Mouse (Mus musculus): ENCODE data around the gene Inip. TPM values are rescaled to one million over a fixed set of nuclear protein-coding genes. Genes with fewer than 3 reads are reported as not detected.

Gene Inip
- total RNA-seq (2021) = 10 to 100 TPM; 24.1 to 26.4 TPM

DNA sequence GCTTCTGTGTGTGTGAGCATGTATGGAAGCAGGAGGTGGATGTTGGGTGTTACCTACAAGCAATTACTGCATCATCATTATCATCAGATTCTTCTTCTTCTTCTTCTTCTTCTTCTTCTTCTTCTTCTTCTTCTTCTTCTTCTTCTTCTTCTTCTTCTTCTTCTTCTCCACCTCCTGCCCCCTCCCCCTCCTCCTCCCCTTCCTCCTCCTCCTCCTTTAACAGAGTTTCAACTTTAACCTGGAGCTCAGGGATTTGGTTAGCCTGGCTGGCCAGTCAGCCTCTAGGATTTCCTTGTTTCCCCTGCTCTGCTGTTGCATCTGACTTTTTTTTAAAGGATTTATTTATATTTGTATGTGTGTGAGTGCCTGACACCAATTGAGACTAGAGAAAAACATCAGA, at the start of gene Inip:
Inip (minus strand) TSS at position 101 of the 400 bp plus-strand sequence.
- no peak for DNase-seq

DNA sequence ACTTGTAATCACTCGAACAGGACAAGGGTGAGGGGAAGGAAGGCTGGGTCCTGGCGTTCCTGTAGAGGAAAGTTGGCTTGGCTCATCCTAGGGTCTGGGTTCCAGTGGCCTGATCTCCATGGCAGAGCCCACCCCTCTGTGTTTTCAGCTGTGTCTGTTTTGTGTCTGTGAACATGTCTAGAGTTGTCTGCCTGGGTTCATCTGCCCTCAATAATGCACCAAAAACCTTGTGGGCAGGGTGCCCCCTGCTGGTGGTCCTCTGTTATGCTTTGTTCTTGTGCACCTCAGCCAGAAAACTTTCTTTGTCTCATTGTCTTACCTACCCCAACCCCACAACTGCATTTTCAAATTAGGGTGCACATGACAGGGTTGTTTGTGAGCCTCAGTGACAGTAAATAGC, 48.8 kb upstream of the Inip start:
- peak; percentile 75 to 79 for DNase-seq

DNA sequence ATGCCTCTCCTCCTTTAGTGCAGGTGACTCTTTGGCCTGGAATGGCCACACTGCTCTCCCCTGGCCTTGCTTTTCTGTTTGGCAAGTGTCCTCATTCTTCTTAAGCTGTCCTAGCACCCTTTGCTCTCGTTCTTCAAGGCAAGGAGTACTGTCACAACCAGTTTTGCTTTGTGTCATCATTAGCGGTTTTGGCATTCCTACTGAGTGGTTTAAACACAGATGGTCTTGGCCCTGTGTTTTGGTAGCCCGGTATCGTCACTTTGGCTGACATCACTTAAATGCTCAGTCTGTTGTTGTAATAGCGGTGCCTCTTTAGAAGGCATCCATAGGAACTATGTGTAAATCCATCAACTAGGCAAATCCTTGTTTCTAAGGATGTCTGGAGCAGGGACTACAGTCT, 46.1 kb upstream of the Inip start:
- DNase-seq = no peak

DNA sequence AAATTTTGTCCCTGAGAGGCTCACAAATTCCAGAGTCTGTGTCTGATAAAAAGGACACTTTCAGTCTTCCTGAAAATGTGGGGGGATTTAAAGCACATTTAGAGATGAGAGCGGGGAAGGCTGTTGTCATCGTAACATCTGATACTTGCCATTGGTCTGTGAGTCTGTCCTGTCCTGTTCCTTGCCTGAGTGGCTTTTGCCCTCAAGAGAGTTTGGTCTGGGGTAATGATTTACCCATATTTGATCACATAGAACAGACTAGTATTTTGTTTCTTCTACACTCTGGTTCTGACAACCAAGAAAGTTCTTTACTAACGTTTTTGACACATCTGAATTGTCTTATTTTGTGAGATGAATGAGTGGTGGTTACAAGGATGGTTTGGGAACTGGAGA, 43.9 kb upstream of the Inip start:
- no peak for DNase-seq

DNA sequence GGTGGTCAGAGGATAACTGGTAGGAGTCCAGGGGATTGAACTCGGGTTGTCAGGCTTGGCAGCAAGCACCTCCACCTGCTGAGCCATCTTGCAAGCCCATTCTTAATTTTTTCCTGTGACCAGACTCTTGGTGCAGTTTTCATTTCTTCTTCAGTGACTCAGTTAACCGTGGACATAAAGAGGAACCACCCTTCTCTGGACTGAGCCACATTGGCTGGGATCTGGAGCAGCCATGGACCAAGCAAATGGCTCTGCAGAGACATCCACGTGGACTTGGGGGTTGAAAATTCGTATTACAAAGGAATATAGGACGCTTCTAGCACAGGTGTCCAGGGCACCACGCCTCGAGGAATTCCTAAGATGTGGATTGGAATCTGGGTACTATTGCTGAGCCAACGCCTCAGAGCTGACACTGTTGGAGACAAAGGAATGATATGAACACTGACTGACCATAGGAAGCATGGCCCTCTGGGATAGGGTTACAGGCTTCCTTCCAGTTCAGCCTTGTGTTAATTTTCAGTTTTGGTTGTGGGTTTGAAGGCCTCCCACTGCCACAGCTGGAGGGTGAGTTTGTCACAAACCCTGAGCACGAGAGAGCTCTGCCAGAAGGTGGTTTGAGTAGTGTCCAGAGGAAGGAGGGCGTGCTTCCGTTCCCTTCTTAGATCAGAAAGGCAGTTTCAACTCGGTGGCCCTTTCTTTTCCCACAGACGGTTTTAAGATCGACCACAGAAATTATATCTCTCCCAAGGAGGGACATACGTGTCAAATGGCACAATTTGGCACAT, 43.3 kb upstream of the Inip start:
- no peak for DNase-seq

DNA sequence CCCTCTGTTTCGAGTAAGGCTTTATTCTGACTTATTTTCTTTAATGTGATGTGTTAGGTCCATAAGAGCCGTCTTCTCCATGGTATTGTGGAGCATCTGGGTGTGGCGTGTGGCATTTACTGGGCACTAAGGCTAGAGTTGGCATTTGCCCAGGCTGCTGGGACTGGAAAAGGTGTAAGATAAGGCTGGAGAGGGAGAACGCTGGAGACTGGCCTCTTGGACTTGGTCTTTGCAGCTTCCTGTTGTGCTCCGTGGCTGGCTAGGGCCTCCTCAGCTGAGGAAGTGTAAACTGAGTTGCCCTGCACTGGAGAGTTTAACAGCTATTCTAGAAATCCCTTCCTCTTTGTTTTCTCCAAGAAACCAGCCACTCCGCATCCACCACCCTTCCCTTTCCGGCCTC, 36.3 kb upstream of the Inip start:
- DNase-seq = no peak

DNA sequence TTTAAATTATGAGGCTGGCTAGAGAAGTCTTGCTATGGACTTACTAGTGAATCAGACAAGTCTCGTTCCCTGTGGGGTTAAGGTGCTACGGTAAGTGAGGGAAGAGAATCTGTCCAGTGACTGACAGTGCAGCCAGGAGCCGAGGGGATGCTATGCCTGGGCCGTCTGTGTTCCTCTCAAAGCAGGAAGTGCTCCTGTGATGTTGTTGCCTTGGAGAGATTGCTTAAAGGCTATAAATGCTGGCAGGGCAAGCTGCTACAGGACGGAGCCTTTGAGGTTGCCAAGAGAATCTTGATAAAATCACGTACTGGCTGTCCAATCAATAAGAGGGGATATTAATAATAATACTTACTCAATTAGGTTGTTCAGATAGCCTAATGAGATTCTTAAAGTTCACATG, 31.4 kb upstream of the Inip start:
- DNase-seq = no peak

DNA sequence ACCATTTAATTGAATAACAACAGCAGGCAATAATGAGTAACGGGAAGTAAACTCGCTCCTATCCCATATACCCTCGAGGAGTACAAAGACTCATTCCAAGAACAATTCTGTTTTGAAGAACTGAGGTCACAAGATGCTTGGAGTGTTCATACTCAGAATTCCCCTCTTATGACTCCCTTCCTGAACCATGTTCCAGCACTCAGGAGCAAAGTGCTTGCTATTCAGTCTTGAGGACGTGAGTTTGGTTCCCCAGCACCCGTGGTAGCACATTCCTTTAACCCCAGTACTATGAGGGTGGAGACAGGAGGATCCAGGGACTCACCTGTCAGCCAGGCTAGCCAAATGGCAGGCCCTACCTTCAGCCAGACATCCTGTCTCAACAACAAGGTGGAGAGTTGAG, 29.6 kb upstream of the Inip start:
- DNase-seq = no peak

DNA sequence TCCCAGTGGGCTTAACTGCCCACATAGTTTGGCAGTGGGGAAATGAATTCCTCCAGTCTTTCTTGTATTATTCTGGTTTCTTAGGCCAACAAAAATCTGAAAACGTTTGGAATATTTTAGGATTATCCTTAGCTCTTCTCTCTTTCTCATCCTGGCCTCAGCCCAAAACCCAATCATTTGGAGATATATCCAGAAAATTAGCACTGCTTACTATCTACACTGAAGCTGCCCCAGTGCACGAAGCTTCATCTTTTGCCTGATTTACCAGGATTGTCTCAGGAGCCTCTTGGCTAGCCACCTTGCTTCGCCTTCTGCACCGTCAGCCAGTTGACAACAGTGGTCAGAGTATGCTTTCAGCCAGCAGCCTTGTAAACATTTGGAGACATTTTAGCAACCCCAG, 27.7 kb upstream of the Inip start:
- no peak for DNase-seq

DNA sequence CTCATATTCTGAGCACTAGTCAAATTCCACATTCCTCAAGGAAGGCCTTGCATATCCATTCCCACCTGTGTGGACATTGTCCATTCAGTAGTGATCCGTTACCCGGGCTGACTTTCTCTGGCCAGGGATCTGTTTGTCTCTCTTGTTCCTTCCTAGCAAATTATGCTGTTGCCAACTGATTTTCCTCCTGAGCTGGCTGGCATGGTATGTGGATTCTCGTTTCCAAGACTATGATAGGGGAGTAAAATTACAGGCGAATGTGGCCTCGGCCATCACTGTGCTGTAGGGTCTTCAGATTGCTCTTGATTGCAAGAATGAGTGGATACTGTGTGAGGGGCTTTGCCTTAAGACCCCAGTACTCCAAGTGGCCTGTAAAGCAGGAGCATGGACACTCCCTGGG, 25.0 kb upstream of the Inip start:
- no peak for DNase-seq

DNA sequence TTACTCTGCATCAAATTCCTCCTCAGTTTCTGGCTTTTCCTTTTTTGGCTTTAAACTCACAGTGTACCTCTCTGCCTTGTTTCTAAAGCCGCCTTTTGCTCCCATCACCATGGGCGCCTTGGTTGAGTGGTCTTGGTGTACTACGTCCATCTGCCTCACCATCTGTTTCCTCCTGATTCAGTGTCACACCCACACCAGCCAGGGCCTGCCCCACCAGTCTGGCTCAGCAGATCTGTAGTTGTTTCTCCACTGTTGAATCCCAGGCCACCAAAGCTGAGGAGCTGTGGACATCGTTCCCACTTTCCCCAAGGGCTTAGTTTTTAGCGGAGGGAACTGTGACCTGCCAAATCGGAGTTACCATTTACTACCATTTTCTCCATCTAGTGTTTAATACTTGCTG, 24.2 kb upstream of the Inip start:
- DNase-seq = peak; percentile 56 to 69

DNA sequence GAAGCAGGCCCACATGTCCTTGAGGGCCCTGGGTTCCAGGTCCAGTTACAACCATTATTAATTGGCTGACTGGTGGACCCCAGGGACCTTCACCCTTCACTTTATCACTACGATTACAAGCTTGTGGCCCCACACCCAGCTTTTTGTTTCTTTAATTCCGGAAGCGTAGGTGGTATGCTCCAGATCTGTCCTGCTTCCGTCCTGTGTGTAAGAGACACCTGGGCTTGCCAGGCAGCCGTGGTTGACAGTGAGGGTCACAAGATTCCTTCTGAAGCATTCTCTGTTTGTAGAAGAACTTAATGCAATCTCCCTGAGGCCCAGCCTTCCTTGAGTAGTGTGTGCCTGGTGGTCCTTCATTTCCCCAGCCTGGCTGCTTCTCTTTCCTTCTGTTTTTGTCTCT, 23.5 kb upstream of the Inip start:
- no peak for DNase-seq

DNA sequence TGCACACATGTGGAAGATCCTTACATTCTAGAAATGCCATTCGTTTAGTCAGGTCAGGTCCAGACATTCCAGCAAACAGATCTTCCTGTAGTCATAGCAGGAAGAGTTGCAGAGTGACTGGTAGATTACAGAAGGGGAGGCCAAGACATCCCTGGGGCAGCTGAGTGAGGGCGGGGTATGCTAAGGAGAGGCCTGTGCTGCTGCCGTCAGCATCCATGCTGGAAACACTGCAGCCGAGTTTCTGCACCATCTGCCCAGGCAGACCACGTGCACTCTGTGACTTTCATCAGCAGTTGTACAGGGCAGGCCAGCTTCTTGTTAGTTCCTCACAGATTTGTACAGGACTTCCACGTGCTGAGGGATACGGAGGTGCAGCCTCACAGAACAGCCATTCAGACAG, 22.1 kb upstream of the Inip start:
- peak; percentile 58 to 66 for DNase-seq

DNA sequence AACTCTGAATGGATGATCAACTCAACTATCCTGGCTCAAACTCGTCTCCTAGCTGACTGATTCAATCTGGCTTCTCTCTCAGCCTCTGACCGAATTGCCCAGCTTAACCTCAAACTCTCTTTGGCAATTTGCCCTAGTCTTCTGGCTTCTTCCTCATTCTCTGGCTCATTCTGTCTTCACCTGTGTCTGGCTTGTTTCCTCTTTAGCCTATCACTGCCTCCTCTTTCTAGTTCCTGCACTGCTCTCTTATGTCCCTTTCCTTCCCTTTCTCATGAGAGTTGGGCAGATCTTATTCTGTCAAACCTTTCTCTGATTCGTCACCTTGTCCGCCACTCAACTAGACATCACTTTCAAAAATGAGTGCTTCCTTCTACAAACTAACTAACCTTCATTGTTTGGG, 20.7 kb upstream of the Inip start:
- DNase-seq = no peak

DNA sequence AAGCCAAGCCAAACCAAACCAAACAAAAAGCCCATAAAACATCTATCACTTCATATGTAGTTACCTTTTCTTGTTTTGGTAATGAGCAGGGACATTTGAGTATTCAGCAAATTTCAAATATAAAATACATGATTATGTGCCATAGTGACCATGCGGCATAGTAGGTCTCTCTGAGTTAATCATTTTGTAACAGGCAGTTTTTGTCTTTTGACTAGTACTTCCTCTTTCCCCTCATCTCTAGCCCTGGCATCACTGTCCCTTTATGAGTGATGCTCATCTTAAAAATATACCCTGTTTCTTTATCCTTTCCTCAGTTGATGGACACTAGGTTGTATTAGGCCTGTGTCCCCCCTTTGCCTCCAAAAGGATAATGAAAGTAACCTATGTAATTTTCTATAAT, 20.1 kb upstream of the Inip start:
- DNase-seq = no peak

DNA sequence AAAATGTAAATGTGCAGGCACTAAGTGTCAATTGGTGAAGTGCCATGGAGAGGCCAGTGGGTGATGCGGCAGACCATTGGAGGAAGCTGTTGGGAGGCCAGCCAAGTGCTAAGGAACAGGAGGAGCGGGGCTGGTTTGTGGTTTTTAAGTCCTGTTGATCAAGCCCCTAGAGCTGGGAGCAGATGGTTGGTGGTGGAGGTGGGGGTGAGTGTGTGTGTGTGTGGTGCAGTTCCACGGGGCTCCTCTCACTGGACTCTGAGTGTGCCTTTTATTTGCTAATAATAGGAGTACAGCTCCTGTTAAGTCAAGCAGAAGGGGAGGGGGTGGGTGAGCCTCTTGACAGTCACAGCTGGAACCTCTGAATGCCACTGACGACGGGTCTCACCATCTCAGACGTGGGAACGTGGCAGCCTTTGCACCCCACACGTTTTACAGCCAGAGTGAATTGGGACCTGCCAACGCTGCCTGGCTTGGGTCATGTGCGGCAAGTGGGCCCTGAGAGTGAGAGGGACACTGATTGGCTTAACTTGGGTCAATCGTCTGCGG, 18.2 kb upstream of the Inip start:
- no peak for DNase-seq

DNA sequence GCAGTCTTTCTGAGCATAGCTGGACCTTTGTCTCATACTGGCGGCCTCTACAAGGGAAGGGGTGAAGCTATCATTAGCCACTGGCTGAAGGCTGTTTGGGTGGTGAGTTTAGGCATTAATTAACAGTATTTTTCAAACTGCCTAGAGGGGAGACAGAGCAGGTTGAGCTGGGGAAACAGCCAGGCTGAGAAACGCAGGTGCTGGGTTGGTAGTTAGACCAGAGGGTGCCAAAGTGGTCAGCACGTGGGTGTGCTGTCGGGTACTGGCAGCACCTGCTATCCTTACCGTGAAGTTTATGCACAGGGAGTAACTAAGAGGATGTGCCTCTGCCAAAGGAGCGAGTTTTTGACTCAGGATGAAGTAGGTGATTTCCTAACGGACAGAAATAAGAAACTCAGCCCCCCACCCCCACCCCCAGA, 17.7 kb upstream of the Inip start:
- no peak for DNase-seq

DNA sequence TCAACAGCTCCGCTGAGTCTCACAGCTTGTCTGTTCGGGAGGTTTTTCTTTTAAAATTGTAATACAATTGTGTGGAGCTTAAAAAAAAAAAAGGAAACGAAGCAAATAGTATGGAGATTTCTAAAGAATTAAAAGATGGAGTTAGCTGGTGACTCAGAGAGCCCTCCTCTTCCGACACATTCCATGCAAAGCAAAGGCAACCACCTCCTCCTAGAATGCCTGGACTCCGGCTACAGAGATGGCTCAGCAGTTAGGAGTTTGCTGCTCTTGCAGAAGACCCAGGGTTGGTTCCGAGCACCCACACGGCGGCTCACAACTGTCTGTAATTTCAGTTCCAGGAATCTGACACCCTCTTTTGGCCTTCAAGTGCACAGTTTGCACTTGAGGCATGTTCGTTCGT, 17.1 kb upstream of the Inip start:
- DNase-seq = no peak

DNA sequence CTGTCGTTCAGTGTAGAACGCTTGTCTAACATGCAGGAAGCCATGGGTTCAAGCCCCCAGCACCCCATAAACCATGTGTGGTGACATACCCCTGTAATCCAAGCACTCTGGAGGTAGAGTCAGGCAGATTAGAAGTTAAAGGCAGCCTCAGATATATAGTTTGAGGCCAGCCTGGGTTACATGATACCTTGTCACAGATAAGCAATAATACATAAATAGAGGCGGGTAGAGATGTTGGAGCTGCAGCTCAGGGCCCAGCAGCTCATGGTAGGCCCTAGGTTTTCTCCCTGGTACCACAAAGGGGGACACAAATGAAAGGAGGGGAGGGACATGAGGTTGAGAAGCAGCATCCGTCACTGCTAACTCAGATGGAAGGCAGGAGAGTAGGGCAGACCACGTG, 16.4 kb upstream of the Inip start:
- no peak for DNase-seq

DNA sequence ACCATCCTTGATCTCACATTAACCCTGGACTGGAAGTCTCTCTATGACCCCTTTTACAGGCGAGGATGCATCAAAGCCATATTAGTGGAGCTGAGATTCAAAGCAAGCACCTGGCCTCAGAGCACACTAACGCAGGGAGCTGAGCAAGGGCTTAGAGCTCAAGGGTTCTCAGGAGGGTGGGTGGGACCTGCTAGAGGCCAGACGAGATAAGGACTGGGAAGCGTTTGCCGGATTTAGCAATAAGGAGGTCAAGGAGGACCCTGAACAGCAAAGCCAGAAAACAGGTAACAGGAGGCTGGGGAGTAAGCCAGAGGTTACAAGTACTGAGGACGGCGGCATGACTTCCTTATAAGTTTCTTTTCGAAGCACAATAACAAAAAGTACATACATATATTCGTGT, 15.1 kb upstream of the Inip start:
- DNase-seq = no peak

DNA sequence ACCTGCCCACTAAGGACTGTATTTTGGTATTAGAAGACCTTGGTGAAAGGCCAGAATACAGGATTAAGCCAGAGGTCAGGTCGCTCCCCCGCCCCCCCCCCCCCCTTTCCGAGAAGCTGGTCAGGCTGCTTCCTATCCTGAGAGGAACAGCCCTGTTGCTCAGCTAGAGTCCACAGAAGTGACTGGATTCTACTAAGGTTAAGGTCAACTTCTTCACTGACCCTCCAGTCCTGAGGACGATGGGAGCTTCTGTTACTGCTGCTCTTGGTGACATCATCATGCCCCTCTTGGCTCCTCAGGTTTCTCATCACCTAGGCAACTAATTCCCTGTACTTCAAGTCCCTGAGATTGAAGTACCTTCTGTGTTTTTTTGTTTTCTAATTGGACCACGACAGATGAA, 14.6 kb upstream of the Inip start:
- no peak for DNase-seq

DNA sequence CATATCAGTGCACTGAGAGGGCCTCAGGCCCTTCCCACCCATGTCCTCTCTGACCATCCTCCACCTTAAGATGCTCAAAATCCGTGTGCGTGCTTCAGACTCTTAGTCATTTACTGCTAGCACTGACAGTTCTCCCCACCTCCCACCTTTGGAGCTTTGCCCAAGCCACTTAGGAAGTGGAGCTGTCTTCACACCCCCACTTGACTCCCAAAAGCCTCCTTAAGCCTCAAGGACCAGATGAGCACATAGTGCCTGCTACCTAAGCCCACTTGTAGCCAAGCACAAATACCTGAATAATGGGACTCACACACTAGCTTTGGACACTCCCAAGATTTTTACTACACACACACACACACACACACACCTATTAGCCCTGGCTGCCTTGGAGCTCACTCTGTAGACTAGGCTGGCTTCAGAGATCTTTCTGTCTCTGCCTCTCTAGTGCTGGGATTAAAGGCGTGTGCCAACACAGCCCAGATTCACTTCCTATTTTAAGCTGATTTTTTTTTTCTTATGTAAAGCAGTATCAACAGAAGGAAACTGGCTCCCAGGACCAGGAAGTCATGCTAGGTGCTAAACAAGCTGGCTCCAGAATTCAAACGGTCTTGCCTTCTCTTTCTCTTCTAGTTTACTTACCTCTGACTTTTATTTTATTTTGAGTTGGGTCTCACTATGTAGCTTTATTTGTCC, 13.9 kb upstream of the Inip start:
- DNase-seq = no peak

DNA sequence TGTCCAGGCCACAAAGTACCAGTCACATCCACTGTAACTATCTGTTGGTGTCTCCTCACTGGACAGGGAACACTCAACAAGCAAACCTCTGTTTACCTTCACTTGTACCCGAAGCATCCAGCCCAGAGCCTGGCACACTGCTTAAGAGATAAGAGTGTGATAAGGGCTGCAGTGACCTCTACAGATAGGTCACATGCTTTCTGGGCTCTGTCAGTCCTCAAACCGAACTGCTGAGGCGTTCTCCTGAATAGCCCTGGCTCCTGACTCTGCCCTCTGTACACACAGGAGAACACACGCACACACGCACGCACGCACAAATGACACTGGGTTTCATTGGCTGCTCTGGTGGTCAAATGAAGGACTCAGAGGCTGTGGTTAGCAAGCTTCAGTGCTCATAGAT, 12.7 kb upstream of the Inip start:
- DNase-seq = no peak

DNA sequence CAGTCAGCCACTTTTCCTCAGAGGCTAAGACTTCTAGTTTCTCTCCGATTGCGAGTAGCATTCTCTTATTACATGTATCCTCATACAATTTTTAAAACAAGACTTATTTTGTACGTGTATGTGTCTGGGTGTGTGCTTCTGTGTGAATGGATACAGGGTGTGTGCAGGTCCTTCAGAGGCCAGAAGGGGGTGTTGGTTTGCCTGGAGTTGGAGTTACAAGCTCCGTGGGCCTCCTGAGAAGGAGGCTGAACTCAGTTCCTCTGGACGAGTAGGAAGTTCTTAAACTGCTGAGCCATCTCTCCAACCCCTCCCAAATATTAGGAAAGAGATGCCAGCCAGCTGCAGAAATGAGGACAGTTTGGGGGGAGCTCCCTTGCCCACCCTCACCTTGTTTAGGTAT, 7.0 kb upstream of the Inip start:
- no peak for DNase-seq

Data from layer of hippocampus, postnatal 36 days (tissue).